Mouse (Mus musculus) lung, adult 2 months (tissue): Measurements from ENCODE around the gene Gm5134. TPM values are rescaled to one million over a fixed set of nuclear protein-coding genes. Genes with fewer than 3 reads are reported as not detected.

Source experiments
- DNase-seq: peaks from one replicate; pipeline ENCODE4 v3.0.0; 2022
- H3K4me1 ChIP-seq: fragments of 200-500 bp; 2 replicates; pipeline ENCODE4 v1.6.1; 2011; ENCODE audit warnings: low read length; ENCODE audit not compliant: control insufficient read depth, insufficient read depth
- H3K4me3 ChIP-seq: fragments of 200-500 bp; replicated peaks from 2 replicates; pipeline ENCODE3; 2011; ENCODE audit warnings: low read depth, mild to moderate bottlenecking, control low read depth, low read length; ENCODE audit errors: extremely low read depth
- CTCF ChIP-seq: fragments of 200-500 bp; IDR thresholded peaks from 2 replicates; pipeline ENCODE4 v1.5.1; 2011; ENCODE audit warnings: mild to moderate bottlenecking, low read length, control low read depth; ENCODE audit not compliant: insufficient read depth
- POLR2A ChIP-seq: fragments of 200-500 bp; IDR thresholded peaks from 2 replicates; pipeline ENCODE4 v1.6.1; 2011; ENCODE audit warnings: low read depth, mild to moderate bottlenecking, control low read depth, low read length, borderline replicate concordance; ENCODE audit errors: extremely low read depth
- WGBS: fragments of 180-500 bp; shearing (Covaris S2); methylation state at CpG from one replicate; pipeline ENCODE4 v1.1.7; 2018; 5-methylcytosine and 5-hydroxymethylcytosine counted together
- polyA plus RNA-seq: library from polyadenylated mRNA; depleted of rRNA; stranded (reverse); fragments of >200 nt; gene quantifications from 2 replicates; pipeline ENCODE4 v1.2.3, GENCODE M21; 2012

The Gm5134 gene
- polyA plus RNA-seq, 1 experiment: 0.09 TPM

- WGBS: 41% methylated on average over 10 of the region's 10 CpGs
- H3K4me3 ChIP-seq: no peak overlapping the region
- TF ChIP-seq CTCF (no peak), POLR2A (no peak)
- H3K4me1 ChIP-seq: peaks cover 3% of the 10 kb centered on the region; the same call in 1 of the 2 replicates
- DNase-seq: no peak
Measured at GRCm38 (mm10) chr10:75937851-75938643, 16.3 kb upstream of the Gm5134 start.

GRCm38 (mm10) chr10:75939481-75940234 is 14.7 kb upstream of the Gm5134 start:
- no peak overlapping the region for H3K4me3 ChIP-seq
- TF ChIP-seq CTCF (no peak), POLR2A (no peak)
- 73% methylated on average over 9 of the region's 9 CpGs for WGBS

DNA sequence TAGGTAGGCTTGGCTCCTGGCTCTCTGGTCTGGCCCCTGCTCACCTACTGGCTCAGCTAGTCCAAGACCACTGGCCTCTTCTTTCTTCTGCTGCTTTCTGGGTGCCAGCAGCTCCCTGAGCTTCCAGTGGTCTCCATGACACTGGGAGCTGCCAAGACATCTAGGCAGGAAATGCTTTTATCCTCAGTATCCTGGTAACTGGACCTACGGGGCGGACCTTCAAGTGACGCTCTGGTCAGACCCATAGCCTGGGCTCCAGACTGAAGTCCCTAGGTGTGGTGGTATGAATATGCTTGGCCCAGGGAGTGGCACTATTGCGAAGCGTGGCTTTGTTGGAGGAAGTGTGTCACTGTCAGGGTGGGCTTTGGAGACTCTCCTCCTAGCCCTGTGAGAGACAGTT is 13.8 kb upstream of the Gm5134 start, which contains the start of gene Gm867:
Gene Gm867 (minus strand): TSS at position 153 of the 400 bp plus-strand sequence.
- peaks cover 2% of the 10 kb centered on the region; the same call in 1 of the 2 replicates for H3K4me1 ChIP-seq
- DNase-seq: no peak
- H3K4me3 ChIP-seq: no peak within 1 kb of the TSS
- TF ChIP-seq CTCF (no peak), POLR2A (no peak)
- WGBS: 61% methylated on average over 5 of the region's 5 CpGs

More at GRCm38 (mm10) chr10:75939481-75940234, 14.7 kb upstream of the Gm5134 start:
- peaks cover 3% of the 10 kb centered on the region; the same call in 1 of the 2 replicates for H3K4me1 ChIP-seq
- no peak for DNase-seq

DNA sequence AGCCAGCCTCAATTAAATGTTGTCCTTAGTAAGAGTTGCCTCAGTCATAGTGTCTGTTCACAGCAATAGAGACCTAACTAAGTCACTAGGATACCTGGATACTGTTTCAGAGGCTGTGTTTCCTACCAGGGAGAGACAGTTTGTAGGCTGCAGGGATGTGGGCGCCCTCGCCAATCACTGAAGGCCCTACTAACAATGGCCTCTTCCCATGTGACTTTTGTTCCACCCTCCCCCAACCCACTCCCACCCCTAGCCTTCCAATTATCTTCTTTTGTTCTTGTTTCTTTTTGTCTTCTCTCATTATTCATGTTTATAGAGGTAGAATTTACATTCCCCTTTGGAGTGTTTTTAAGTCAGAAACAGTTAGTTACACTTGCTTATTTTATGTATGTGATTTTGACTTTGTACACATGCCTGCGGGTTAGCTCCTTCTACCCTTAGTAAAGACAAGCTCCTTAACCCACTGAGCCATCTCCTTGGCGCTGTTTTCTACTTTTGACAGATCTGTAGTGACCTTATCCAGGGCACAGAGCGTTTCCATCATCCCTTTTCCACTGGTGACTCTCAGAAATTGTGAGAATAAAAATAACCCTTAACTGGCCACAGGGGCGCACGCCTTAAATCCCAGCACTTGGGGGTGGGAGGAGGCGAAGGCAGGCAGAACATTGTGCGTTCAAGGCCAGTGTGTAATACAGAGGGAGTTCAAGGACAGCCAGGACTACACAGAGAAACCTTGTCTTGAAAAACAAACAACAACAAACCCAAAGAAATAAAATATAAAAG is 13.1 kb upstream of the Gm5134 start:
- 77% methylated on average over 9 of the region's 9 CpGs for WGBS
- Histone ChIP-seq H3K4me3 (no peak overlapping the region), H3K4me1 (peaks cover 3% of the 10 kb centered on the region; the same call in 1 of the 2 replicates)
- DNase-seq: peak; percentile 1
- TF ChIP-seq CTCF (no peak), POLR2A (no peak)

DNA sequence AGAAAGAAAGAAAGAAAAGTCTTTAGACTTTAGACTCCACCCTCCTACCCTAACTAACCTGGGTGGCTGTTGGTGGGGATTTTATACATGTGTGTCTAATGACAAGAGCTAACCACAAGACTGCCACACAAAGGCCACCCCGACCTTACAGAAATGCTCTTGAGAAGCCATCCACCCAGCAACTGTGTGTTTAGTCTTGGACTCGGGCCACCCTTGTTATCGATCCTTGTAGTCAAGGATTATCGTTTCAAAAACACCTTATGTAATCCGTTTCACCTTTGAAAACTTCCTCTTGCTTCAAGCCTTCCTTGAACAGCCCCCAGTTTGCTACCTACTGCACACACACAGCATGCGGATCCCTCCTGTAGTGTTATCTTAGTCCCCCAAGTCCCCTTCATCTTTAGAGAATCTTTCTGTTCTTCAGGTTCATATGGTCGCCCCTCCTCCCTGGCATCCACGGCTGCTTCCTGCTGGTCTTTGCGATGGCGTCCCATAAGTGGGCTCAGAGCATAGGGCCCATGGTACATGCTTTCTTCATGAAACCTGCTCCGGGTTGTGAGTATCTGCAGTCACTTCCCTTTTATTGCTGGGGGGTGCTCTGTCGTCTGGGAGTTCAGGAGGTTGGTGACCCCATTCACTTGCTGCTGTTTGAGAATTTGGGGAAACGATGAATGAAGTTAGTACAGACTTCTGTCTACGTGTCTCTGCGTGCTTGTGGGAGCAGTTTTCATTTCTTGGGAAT is 11.4 kb upstream of the Gm5134 start, which contains the start of gene Vpreb3:
Gene Vpreb3 (plus strand): TSS at position 322 of the 742 bp plus-strand sequence.
- Histone ChIP-seq H3K4me3 (peak within 1 kb of the TSS; percentile 13), H3K4me1 (peaks cover 3% of the 10 kb centered on the region; the same call in 1 of the 2 replicates)
- TF ChIP-seq POLR2A (no peak), CTCF (no peak)
- WGBS: 60% methylated on average over 15 of the region's 15 CpGs
- DNase-seq: no peak

- no peak for TF ChIP-seq POLR2A
- TF ChIP-seq CTCF: no peak
- WGBS: 33% methylated on average over 11 of the region's 11 CpGs
- no peak for DNase-seq
Measured at GRCm38 (mm10) chr10:75944066-75944772, 10.1 kb upstream of the Gm5134 start.

DNA sequence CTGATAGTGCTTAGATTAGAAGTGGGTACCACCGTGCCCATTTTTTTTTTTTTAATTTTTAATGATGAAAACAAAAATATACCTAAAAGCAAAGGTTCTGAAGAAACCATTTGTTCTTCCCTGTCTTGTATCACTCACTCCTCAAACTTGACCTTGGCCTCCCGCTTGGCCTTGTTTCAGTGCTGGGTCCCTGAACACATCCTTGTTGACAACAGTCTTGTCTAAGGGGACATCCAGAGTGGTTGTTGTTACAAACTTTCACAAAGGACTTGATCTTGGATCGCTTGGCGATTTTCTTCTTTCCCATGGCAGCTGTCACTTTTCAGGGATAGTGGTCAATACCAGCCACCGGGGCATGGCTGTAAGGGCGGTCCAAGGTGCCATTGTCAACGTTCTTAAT is 9.1 kb upstream of the Gm5134 start:
- Histone ChIP-seq H3K4me3 (no peak overlapping the region), H3K4me1 (peaks cover 3% of the 10 kb centered on the region; the same call in 1 of the 2 replicates)
- DNase-seq: no peak
- WGBS: 80% methylated on average over 7 of the region's 7 CpGs
- TF ChIP-seq CTCF: no peak
- TF ChIP-seq POLR2A: no peak

More at GRCm38 (mm10) chr10:75944066-75944772, 10.1 kb upstream of the Gm5134 start:
- Histone ChIP-seq H3K4me3 (no peak overlapping the region), H3K4me1 (peaks cover 3% of the 10 kb centered on the region; the same call in 1 of the 2 replicates)

DNA sequence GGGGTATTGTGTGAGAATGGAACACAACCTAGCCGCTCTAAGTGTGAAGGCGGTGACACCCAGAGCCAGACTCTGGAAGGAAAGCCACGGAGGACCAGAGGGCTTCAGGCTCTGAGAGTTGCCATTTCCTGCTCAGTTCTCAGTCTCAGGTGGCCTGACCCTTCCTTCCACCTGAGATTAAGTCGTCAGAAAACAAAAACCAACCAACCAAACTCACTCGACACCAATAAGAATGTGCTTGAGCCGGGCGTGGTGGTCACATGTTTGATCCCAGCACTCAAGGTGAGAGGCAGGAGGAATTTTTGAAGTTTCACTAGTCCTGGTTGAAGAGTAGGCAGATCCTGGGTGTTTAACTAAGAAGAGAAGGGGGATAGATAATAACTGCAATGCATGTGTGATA is 8.4 kb upstream of the Gm5134 start:
- Histone ChIP-seq H3K4me3 (no peak overlapping the region), H3K4me1 (peaks cover 4% of the 10 kb centered on the region; the same call in 1 of the 2 replicates)
- WGBS: 65% methylated on average over 7 of the region's 7 CpGs
- no peak for DNase-seq
- peak; percentile 48; the same call in 1 of the 2 replicates for TF ChIP-seq POLR2A
- TF ChIP-seq CTCF: no peak
